Mouse (Mus musculus): ENCODE results near the gene 2610528A11Rik.

GRCm38 (mm10) chr14:37064849-37065248 is 49.0 kb downstream of the 2610528A11Rik start:
- TF ChIP-seq CTCF (IDR thresholded peaks at IDR 0.05; ENCODE audit: low read depth) (no peak), EP300 (IDR thresholded peaks at IDR 0.05; ENCODE audit: low read depth) (no peak)
